Mouse (Mus musculus) spleen, adult 2 months (tissue): ENCODE data around the gene Ptprr.

Source experiments
- CTCF ChIP-seq: fragments of 200-500 bp; IDR thresholded peaks from 2 replicates; pipeline ENCODE4 v1.5.1; 2011; ENCODE audit warnings: mild to moderate bottlenecking, inconsistent platforms; ENCODE audit not compliant: insufficient read depth, insufficient read length, insufficient replicate concordance; ENCODE audit errors: extremely low read depth
- POLR2A ChIP-seq: fragments of 200-500 bp; IDR thresholded peaks from 2 replicates; pipeline ENCODE4 v1.6.1; 2011; ENCODE audit warnings: low read depth, low read length, inconsistent platforms

DNA sequence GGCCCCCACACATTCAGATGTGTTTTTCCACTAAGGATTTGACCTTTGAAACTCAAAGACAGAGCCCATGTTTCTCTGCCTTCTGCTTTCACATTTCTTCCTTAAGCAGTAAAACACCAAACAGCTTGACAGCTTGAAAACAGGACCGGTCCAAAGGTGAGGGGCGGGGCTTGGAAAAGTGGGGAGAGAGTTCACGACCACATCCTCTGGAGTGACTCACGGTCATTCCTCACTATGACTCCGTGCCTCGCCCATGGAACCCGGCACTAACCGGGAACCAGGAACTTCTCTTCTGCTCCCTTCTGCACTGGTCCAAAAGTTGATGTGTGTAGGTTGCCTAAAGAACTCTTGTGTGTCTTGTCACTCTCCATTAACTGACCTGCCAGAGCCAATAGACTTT lies 174.3 kb downstream of the Ptprr start:
- TF ChIP-seq CTCF (no peak), POLR2A (no peak)
